Mouse (Mus musculus) fat pad, adult 2 months (tissue): ENCODE results near the gene Gm17349.

Experiments used
- DNase-seq: peaks from one replicate; pipeline ENCODE4 v3.0.0-alpha.2; 2011; ENCODE audit warnings: low read depth, low spot score; ENCODE audit errors: extremely low read depth

Gm17349 gene

DNA sequence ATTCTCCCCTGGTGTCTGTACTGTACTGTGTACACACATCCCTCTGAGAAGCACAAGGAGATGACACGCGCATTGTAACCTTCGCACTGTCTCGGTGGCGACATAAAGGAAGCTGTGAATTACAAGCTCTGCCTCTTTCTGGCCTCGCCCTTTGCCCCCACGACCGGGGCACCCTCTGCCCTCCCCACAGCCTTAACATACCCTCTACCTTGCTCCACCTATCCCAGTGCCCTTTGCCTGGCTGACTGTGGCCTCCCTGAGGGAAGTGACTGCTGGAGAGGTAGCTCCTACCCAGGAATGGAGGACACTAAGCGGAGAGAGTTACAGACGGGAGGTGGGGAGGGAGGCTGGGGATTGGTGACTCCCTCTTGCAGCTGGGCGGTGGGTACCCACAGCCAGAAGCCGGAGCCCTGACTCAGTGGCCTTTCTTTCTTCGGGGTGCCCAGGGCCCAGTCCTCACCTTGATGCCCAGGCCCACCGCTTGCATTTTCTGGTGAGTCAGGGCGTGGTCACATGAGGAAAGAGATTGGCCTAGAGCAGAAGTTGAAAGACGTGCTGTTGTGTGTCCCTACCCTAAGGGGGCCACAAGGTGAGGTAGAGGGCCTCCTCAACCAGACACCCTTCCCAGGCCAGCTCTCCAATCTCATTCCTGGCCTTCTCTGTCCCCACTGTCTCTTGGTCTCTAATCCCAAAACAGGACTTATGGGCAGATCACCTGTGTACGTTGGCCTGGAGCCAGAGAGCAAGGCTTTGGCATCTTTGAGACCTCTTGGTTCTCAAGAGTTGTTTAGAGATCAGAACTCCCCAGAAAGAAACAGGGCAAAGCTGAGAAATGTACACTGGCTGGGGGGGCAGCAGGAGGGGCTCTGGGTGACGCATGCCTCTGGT is 4.8 kb downstream of the Gm17349 start:
- no peak for DNase-seq

DNA sequence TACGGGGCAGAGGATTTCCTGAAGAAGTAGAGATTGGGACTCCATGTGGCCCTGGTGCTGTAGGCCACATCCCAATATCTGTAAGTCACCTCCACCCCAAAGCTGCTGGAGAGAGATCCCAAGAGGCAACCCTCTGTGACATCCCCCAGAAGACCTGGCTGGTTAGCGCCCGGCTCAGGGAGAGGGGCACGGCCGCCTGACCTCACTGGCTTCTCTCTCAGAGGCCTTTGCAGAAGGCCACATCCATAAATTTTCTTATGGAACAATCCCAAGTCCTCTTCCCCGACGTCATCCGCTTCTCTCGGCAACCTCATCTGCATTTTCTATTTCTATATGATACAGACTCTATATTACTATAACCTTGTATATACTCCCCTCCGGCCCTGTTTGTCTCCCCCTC is 5.6 kb downstream of the Gm17349 start:
- no peak for DNase-seq

DNA sequence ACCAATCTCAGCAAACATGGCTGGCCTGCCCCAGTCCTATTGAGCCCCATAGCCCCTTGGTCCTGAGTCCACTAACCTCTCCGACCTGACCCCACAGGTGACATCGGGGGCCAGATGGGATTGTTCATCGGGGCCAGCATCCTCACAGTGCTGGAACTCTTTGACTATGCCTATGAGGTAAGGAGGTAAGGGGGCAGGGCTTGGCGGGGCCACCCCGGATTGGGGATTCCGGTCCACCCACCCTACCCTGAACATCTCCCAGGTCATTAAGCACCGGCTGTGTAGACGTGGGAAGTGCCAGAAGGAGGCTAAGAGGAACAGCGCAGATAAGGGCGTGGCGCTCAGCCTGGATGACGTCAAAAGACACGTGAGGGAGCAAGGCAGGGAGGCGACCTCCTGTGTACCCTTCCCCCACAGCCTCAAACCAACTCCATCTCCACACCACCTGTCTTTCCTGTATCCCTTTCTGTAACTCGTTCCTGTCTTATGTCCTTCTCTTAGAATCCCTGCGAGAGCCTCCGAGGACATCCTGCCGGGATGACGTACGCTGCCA is 6.7 kb downstream of the Gm17349 start:
- DNase-seq = no peak

DNA sequence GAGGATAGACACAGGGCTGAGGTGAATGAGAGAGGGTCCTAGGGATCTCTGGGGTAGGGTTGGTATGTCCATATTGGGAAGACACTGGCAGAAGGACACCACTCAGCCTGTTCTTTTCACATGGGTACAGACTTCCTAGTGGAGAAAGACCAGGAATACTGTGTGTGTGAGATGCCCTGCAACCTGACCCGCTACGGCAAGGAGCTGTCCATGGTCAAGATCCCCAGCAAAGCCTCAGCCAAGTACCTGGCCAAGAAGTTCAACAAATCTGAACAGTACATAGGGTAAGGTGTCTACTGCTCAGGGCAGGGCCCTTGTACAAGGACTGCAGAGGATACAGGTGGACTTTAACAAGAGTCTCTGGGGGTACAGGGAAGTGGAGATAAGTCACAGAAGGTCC is 8.0 kb downstream of the Gm17349 start:
- no peak for DNase-seq

DNA sequence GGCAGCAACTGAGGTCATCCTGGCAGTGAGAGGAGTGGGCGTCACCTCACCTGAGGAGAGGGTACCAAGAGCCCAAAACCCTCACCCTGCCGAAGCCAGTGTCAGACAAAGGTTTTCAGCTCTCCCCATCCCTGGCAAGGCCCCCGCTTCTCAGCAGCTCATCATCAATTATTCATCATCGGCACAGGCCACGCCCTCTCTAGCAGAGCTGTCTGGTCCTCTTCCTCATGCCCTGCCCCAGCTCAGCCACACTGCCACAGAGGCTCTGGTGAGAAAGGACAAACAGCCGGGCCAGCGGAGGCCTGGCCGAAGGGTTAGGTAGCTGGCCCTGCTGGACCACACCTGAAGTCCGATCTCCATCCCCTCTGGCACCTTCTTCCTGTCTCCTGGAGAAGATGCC is 13.3 kb downstream of the Gm17349 start:
- no peak for DNase-seq

DNA sequence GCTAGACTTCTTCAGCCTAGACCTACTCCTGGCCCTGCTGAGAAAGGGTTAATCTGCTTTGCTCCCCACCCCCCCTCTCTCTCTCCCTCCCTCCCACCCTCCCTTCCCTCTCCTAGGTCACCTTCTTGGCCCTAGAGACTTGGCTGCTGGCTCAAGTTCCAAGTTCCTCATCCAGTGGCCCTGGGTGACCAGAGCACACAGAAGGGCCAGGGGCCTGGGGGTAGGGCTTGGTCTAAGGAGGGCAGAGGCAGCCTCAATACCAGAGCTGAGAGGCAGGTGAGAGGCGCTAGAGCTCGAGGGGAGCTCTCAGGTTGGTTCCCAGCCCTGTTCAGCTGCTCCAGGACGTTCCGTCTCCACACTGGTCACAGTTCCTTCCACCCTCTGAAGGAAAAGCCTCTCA is 14.4 kb downstream of the Gm17349 start:
- no peak for DNase-seq

DNA sequence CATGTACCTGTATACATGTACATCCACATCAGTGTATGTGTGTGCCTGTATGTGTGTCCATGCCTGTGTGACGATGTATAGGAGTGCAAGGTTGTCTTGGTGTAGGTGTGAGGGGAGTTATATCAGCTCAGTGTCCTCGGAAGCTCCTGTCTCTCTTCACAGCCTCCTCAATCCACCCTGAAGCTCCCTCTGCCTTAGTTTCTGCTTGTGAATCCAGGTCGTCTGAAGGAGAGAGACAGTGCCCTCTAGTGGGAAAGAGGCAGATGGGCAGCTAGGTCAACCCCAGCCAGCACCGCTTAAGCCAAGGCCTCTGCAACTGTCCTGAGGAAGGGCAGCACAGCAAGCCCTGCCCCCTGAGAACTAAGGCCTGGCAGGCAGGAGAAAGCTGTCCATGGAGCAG is 16.6 kb downstream of the Gm17349 start:
- no peak for DNase-seq

DNA sequence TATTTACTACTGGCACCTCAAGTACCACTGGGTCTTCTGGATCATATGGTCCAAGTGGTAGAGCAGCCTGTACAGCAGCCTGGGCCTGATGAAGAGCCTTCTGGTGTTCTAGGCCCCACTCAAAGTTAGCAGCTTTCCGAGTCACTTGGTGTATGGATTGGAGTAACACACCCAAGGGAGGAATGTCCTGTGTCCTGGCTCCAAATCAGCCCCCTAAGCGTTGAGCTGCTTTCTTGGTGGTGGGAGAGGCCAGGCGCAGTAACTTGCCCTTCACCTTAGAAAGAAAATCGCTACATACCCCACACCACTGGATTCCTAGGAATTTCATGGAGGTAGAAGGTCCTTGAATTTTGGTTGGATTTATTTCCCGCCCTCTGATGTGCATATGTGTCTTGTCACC is 21.1 kb downstream of the Gm17349 start:
- DNase-seq = no peak

DNA sequence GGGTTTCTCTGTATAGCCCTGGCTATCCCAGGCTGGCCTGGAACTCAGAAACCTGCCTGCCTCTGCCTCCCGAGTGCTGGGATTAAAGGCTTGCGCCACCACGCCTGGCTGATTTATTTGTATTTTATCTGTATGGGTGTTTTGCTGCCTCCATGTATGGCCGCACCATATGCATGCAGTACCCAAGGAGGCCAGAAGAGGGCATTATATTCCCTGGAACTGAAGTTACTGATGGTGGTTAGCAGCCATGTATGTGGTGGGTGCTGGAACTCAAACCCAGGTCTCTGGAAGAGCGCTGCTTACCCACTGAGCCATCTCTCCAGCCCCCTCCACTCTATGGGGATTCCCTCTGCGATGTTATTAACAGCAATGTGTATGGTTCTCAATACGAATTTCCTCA is 22.4 kb downstream of the Gm17349 start:
- DNase-seq = no peak

DNA sequence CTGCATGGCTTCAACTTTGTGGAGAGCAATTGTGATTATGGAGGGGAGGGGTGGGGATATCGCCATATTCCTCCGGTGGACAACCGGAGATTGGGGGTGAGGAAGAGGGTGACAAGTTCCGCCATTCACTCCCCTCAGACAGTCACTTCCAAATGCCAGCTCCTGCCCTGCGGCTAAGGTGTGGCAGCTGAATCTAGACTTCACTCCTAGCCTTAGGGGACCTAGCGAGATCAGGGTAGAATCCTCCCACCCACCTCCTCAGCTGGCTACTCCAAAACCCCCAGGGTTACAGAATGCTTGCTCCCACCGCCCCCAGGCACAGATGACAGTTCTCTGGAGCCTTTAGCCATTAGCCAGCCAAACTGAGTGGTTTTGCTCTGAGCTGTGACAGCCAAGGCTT is 26.3 kb downstream of the Gm17349 start:
- no peak for DNase-seq

DNA sequence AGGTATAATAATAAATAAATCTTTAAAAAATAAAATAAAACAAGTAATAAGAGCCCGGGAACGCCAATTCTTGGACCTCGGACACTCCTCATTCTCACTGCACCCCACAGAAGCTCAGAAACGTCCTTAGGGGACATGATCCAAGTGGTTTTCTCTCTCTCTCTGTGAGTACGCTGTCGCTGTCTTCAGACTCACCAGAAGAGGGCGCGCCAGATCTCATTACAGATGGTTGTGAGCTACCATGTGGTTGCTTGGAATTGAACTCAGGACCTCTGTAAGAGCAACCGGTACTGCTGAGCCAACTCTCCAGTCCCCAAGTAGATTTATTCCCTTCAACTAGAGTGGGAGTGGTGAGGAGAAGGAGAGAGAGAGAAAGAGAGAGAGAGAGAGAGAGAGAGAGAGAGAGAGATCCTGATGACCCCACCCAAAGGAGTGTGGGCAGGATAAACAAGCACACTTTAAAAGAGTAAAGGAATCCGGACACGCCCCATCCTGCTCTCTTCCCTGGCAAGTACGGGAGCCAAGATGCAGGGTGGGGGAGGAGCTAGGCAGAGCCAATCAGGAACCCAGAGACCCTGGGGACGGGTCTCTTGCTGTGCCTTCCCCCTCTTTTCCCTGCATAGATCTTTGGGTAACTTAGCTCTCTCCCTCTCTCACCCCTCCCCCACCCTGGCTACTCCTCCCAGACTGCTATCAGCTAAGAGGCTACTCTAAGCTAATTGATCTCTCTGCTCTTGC is 27.1 kb downstream of the Gm17349 start:
- DNase-seq = no peak

DNA sequence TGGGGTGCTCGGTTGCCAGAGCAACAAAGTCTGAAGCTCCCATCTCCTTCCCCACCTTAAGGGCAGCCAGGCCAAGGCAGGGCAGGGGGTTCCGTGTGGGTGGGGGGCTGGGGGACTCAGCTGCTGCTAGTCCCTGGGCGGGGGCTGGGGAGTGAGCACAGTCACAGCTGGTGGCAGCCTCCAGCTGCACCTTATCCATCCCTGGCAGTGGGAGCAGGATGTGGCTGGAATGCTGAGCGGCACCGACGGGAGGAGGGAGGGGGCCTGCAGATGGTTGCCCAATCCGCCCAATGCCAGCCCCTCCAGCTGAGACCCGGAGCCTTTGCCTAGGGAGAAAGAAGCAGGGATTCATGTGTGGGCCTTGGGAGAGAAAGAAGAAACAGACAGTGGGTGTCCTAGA is 28.2 kb downstream of the Gm17349 start:
- DNase-seq = no peak

DNA sequence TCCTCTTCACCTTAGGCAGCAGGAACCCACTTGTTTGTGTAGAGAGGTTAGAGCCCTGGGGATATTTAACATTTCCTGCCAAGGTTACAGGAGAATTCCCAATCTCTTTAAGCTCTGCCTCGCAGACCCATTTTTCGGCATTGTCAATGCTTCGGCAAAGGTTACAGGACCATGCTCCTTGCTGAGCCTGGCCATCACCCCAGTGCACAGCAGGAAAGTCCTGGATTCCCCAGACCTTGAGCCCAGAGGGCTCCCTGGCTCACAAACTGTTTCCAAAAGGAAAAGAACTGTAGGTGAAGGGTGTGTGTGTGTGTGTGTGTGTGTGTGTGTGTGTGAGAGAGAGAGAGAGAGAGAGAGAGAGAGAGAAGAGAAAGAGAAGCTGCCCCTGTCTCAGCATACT is 30.4 kb downstream of the Gm17349 start:
- DNase-seq = no peak

DNA sequence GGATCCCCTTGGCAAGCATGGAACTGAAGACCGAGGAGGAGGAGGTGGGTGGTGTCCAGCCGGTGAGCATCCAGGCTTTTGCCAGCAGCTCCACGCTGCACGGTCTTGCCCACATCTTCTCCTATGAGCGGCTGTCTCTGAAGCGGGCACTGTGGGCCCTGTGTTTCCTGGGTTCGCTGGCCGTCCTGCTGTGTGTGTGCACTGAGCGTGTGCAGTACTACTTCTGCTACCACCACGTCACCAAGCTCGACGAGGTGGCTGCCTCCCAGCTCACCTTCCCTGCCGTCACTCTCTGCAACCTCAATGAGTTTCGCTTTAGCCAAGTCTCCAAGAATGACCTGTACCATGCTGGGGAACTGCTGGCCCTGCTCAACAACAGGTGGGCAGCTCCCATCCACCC is 33.5 kb downstream of the Gm17349 start:
- no peak for DNase-seq

DNA sequence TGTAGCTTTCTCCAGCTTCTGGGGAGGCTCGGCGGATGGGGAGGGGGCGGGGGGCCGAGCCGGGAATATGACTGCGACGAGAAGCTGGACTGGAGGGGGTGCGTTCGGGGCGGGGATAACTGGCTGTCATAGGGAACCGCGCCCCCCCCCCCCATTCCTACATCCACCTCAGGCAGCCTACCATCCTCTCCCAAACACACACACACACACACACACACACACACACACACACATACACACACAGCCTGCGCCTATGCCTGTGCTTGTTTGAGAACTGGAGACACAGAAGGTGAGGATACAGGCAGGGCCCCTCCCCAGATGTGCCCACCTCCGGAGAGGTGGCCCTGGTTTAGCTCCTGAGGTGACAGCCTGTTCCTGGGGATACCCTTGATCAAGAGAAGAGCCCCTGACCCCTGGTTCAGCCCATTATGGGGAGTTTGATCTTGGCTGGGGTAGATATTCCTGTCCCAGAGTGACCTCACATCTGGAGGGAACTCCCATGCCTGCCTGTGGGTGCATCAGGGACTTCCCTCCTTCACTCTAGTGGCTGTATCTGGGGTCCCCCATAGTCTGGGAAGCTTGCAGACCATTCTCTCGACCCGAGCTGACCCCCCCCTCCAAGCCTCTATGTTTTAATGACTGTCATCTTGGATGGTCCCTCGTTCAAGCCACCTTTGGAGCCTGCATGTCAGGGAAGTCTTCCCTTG is 34.2 kb downstream of the Gm17349 start:
- DNase-seq = no peak

DNA sequence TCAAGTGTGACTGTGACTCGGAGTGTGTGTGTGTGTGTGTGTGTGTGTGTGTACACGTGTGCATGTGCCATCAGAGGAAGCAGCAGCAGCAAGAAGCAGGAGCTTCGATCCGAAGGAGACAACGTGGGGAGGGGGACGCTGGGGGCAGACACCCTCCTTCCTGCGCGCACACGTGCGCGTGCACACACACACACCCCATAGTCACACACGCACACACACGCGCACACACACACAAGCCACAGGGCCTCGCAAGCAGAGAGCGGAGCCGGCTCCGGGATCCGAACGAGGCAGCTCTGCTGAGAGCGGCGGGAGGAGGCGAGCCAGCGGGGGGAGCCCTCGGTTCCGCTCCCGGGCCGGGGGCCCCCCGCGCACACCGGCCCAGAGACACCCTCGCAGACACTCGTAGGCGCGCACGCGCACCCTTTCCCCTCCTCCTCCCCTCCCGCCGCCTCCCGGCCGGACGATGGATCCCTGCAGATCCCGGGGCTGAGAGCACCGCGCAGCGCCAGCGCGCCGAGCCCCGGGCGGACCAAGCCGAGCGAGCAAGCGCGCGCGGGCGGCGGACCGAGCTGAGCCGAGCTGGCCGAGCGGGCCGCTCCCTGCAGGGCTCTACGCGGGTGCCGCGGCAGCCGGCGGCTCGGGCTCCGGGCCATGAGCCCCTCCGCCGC is 35.0 kb downstream of the Gm17349 start, which contains the start of gene Asic1:
TSS of gene Asic1 (plus strand) at position 215 of the 668 bp plus-strand sequence.
- DNase-seq = no peak

DNA sequence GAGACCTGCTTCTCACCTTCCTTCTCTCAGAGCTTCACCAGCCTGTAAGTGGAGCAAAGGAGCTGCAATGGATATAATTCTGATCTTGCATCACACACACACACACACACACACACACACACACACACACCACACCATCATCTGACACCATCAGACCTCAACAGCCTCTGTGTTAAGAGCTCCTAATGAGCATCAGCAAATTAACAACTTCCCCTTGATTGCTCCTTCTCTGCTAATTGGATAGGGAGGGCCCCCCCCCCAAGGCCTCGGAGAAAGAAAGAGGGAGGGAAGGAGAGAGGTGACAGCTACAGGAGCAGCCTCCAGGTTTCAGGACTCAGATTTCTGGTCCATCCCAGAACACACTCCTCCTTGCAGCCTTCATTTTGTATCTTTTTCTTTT is 35.9 kb downstream of the Gm17349 start:
- DNase-seq = no peak

DNA sequence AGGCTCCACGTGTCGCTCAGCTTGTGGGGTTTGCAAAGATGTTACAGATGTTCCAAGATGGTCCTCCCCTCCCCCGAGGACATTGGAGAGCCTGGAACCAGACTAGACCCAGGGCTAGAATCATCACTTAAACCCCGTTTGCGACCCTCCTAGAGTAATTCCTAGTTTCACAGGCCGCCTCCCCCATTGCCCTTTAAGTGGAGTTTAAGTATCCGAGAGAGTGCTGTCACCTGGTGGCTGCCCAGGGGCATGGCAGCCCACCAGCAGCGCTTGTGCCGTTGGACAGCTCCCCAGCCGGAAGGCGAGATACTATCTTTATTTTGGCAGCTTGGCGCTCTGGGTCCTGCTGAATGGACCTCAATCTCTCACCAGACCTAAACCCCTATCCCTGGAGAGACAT is 36.4 kb downstream of the Gm17349 start:
- no peak for DNase-seq

DNA sequence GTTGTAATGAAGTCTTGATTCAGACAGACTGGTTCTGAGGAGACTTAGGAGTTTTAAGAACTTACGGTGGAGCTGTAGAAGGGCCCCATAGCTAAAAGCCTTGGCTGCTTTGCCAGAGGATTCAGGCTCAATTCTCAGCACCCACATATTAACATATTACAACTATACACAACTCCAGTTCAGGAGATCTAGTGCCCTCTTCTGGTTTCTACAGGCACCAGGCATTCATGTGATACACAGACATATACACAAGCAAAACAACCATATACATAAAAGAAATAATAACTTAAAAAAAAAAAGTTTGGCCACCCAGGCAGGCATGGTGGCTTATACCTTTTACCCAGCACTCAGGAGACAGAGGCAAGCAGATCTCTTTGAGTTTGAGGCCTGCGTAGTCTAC is 37.7 kb downstream of the Gm17349 start:
- no peak for DNase-seq

DNA sequence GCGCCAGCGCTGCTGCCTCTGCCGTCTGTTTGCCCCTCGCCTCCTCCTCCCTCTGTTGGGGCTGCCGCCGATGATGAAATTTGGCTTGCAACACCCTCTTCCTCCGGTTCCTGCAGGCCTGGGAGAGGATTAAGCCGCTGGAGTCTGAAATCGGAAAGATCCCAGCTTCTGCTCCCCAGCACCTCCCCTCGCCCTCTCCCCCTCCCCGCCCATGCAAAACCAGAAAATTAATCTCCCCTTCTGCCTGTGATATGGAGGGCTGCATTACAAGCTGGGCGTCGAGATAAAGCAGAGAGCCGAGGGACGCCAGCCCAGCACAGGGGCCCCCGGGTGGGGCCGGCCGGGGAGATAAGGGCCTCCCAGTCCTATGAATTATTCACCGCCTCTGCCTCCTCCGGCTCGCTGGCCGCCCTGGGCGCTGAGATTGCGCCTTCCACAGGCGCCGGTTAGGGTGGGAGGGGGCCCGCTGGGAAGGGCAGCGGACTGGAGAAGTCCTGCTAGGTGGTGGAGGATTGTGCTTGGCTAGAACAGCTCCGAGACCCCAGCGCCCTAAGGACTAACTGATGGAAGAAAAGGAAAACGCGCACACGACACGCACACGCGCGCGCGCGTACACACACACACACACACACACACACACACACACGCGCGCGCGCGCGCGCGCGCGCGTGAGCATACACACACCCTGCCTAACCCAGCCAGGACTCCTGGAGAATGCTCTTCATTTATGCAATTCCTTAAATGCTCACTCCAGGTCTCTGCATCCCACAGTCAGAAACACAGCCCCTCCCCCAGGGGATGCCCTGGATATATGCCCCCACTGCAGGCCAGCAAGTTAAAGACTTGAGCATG is 40.5 kb downstream of the Gm17349 start:
- DNase-seq = peak; percentile 14
